Mouse (Mus musculus): ENCODE measurements around the gene Ncs1. TPM values are rescaled to one million over a fixed set of nuclear protein-coding genes. Genes with fewer than 3 reads are reported as not detected.

Gene Ncs1
- polyA plus RNA-seq, 1 experiment from 2014 or later: 29.4 TPM

DNA sequence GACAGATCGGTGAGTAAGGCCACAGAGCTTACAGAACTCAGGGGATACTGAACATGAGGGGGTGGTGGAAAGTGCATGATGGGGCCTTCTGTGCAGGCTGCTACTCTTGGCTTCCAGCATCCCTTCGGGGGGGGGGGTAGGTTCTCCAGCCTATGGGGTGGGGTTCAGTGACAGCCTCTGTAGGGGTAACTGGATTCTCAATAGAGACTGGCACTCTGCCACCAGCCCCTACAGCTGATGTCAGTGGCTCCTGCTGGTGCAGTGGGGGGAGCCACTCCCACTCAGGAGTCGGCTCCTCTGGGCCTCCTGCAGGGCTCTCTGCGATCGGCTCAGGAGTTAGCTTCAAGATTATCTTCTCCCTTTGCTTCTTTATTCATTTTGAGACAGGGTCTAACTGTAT is 32.9 kb downstream of the Ncs1 start:
- 61% methylated on average over 5 of the region's 5 CpGs for WGBS
- H3K27ac ChIP-seq (ENCODE audit: low read length): no peak overlapping the region

DNA sequence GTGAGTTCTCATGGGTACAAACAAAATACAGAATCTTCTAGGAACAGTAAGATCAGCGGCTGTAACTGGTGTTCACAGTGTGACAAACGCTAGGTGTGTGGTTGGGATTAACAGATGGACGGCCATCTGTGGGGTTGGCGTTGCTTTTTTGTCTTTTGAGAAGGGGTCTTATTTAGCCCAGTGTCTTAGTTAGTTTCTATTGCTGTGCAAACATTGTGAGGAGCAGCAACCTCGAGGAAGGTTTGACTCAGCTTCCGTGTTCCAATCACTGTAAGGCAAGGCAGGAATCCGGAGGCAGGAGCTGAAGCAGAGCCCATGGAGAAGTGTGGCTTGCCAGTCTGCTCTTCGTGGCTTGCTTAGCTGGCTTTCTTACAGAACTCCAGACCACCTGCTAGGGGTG is 35.5 kb downstream of the Ncs1 start:
- no peak overlapping the region for H3K27ac ChIP-seq (ENCODE audit: low read length)
- H3K9ac ChIP-seq (ENCODE audit: low read length): no peak overlapping the region
- peaks cover 7% of the 10 kb centered on the region for H3K36me3 ChIP-seq (ENCODE audit: control insufficient read depth, insufficient read depth)
- no peak overlapping the region for H3K4me2 ChIP-seq (ENCODE audit: low read depth, low read length)
- ATAC-seq (replicated peaks; ENCODE audit: extremely low read depth, insufficient read depth, low FRiP score): no peak
- H3K4me1 ChIP-seq (ENCODE audit: control insufficient read depth, insufficient read depth, low read length): peaks cover 8% of the 10 kb centered on the region; the same call in 1 of the 2 replicates
- no peaks in the 10 kb centered on the region for H3K27me3 ChIP-seq (ENCODE audit: control insufficient read depth, insufficient read depth, low read length)
- 84% methylated on average over 8 of the region's 8 CpGs for WGBS
- H3K9me3 ChIP-seq (replicated peaks; ENCODE audit: control insufficient read depth, low read length): no peaks in the 10 kb centered on the region
- H3K4me3 ChIP-seq (ENCODE audit: low read length): no peak overlapping the region

More for the DNA sequence above, 32.9 kb downstream of the Ncs1 start:
- no peaks in the 10 kb centered on the region for H3K27me3 ChIP-seq (ENCODE audit: control insufficient read depth, insufficient read depth, low read length)
- H3K4me1 ChIP-seq (ENCODE audit: control insufficient read depth, insufficient read depth, low read length): peaks cover 8% of the 10 kb centered on the region; the same call in 1 of the 2 replicates
- H3K9ac ChIP-seq (ENCODE audit: low read length): no peak overlapping the region
- no peak overlapping the region for H3K4me3 ChIP-seq (ENCODE audit: low read length)
- peaks cover 7% of the 10 kb centered on the region for H3K36me3 ChIP-seq (ENCODE audit: control insufficient read depth, insufficient read depth)
- 0 out of 2 replicates have a peak, but pooled peaks have one; percentile 7 for ATAC-seq (replicated peaks; ENCODE audit: extremely low read depth, insufficient read depth, low FRiP score)
- H3K4me2 ChIP-seq (ENCODE audit: low read depth, low read length): no peak overlapping the region
- H3K9me3 ChIP-seq (replicated peaks; ENCODE audit: control insufficient read depth, low read length): no peaks in the 10 kb centered on the region

DNA sequence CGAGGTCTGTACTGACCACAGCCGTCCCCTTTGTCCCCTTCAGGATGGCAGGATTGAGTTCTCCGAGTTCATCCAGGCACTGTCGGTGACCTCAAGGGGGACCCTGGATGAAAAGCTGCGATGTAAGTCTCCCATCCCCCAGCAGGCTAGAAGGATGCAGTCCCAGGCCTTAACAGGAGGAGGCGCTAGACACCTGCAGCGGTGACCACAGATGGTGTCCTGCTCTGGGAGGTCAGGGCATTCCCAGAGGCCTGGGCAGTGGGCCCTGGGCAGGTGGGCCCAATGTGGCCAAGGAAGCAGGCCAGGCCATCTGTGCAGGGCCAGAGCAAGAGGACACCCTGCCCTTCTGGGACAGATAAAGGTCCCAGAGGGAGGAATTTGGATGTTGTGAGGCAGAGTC is 36.6 kb downstream of the Ncs1 start:
- no peak overlapping the region for H3K4me3 ChIP-seq (ENCODE audit: low read length)
- H3K36me3 ChIP-seq (ENCODE audit: control insufficient read depth, insufficient read depth): peaks cover 10% of the 10 kb centered on the region
- no peak for ATAC-seq (replicated peaks; ENCODE audit: extremely low read depth, insufficient read depth, low FRiP score)
- WGBS: 51% methylated on average over 7 of the region's 7 CpGs
- H3K4me2 ChIP-seq (ENCODE audit: low read depth, low read length): no peak overlapping the region
- H3K4me1 ChIP-seq (ENCODE audit: control insufficient read depth, insufficient read depth, low read length): peaks cover 5% of the 10 kb centered on the region; the same call in 1 of the 2 replicates
- H3K27me3 ChIP-seq (ENCODE audit: control insufficient read depth, insufficient read depth, low read length): no peaks in the 10 kb centered on the region
- H3K9ac ChIP-seq (ENCODE audit: low read length): no peak overlapping the region
- H3K27ac ChIP-seq (ENCODE audit: low read length): no peak overlapping the region
- H3K9me3 ChIP-seq (replicated peaks; ENCODE audit: control insufficient read depth, low read length): no peaks in the 10 kb centered on the region

DNA sequence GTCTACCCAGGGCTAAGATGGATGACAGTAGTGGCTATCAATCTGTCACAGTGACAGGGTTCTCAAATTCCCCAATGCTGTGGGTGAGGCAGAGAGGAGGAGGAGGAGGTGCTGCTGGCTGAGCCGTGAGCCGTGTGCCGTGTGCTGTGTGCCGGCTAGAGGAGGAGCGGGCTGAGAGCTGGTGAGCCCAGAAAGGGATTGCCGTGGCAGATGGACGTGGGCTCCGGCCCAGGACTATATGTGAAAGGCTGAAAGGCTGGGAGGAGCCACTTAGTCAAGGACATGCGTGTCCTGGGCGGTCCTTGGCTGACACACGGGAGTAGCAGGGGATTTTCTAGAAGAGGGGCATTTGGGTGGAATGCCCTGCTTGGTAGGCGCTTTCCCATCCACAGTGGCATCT is 37.3 kb downstream of the Ncs1 start:
- H3K9ac ChIP-seq (ENCODE audit: low read length): no peak overlapping the region
- WGBS: 93% methylated on average over 12 of the region's 12 CpGs
- ATAC-seq (replicated peaks; ENCODE audit: extremely low read depth, insufficient read depth, low FRiP score): no peak

DNA sequence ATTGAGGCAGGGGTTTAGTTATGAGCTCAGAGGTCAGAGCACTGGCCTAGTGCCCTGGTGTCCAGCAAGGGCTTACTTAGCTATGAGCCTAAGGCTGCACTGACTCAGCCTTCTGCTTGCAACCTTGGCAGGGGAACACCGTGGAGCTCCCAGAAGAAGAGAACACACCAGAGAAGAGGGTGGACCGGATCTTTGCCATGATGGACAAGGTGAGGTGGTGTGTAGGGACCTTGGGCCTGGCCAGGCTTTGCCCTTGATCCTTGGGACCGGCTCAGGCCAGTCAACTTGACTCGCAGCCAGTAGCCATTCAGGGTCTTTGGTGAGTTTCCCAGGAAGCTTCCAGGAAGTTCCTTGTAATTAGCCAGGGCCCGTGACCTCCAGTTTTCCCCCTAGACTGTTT is 38.9 kb downstream of the Ncs1 start:
- peaks cover 21% of the 10 kb centered on the region for H3K36me3 ChIP-seq (ENCODE audit: control insufficient read depth, insufficient read depth)
- no peaks in the 10 kb centered on the region for H3K4me1 ChIP-seq (ENCODE audit: control insufficient read depth, insufficient read depth, low read length)
- H3K27me3 ChIP-seq (ENCODE audit: control insufficient read depth, insufficient read depth, low read length): no peaks in the 10 kb centered on the region
- H3K4me3 ChIP-seq (ENCODE audit: low read length): no peak overlapping the region
- 85% methylated on average over 5 of the region's 5 CpGs for WGBS
- no peaks in the 10 kb centered on the region for H3K9me3 ChIP-seq (replicated peaks; ENCODE audit: control insufficient read depth, low read length)
- H3K9ac ChIP-seq (ENCODE audit: low read length): no peak overlapping the region
- no peak overlapping the region for H3K4me2 ChIP-seq (ENCODE audit: low read depth, low read length)
- no peak overlapping the region for H3K27ac ChIP-seq (ENCODE audit: low read length)
- no peak for ATAC-seq (replicated peaks; ENCODE audit: extremely low read depth, insufficient read depth, low FRiP score)

More for the DNA sequence above, 37.3 kb downstream of the Ncs1 start:
- H3K9me3 ChIP-seq (replicated peaks; ENCODE audit: control insufficient read depth, low read length): no peaks in the 10 kb centered on the region
- H3K27ac ChIP-seq (ENCODE audit: low read length): no peak overlapping the region
- H3K4me3 ChIP-seq (ENCODE audit: low read length): no peak overlapping the region
- no peak overlapping the region for H3K4me2 ChIP-seq (ENCODE audit: low read depth, low read length)
- peaks cover 12% of the 10 kb centered on the region for H3K36me3 ChIP-seq (ENCODE audit: control insufficient read depth, insufficient read depth)
- no peaks in the 10 kb centered on the region for H3K4me1 ChIP-seq (ENCODE audit: control insufficient read depth, insufficient read depth, low read length)
- H3K27me3 ChIP-seq (ENCODE audit: control insufficient read depth, insufficient read depth, low read length): no peaks in the 10 kb centered on the region

DNA sequence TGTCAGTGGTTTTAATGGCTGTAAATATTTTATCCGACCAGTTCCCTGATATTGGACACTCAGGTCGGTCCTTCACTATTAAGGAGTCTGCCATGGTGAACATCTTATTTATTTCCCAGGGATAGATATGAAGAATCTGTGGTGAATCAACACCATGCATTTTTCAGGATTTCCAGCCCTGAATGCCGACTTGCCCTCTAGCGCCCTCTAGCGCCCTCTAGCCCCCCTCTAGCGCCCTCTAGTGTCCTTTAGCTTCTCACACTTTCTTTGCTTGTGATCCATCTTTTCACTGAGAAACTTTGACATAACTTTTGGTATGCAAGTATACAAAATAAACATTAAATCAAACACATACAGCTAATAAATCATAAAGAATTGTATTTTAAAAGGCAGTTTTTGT is 45.8 kb downstream of the Ncs1 start:
- H3K4me2 ChIP-seq (ENCODE audit: low read depth, low read length): no peak overlapping the region
- ATAC-seq (replicated peaks; ENCODE audit: extremely low read depth, insufficient read depth, low FRiP score): no peak
- no peaks in the 10 kb centered on the region for H3K9me3 ChIP-seq (replicated peaks; ENCODE audit: control insufficient read depth, low read length)
- H3K27me3 ChIP-seq (ENCODE audit: control insufficient read depth, insufficient read depth, low read length): no peaks in the 10 kb centered on the region
- peaks cover 20% of the 10 kb centered on the region for H3K36me3 ChIP-seq (ENCODE audit: control insufficient read depth, insufficient read depth)
- H3K9ac ChIP-seq (ENCODE audit: low read length): no peak overlapping the region
- H3K27ac ChIP-seq (ENCODE audit: low read length): no peak overlapping the region
- no peak overlapping the region for H3K4me3 ChIP-seq (ENCODE audit: low read length)
- WGBS: 9% methylated on average over 6 of the region's 6 CpGs
- no peaks in the 10 kb centered on the region for H3K4me1 ChIP-seq (ENCODE audit: control insufficient read depth, insufficient read depth, low read length)

DNA sequence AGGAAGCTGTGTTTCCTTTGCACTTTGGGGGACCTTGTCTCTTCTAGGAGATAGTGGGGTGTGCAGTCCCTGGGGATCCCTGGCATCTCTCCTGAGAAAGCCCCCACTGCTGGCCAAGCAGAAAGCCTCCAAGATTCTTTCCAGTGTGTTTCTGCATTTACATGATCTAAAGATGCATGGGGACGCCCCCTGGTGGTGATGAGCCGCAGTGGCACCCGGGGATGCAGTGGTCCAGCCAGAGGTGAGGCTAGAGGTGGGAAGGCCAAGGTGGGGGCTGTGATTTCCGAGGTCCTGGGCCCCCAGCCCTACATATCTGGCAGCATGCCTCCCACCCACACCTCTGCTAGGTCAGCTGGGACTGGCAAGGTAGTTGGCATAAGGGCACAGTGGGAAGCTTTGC is 49.4 kb downstream of the Ncs1 start:
- WGBS: 5% methylated on average over 4 of the region's 4 CpGs
- H3K36me3 ChIP-seq (ENCODE audit: control insufficient read depth, insufficient read depth): peaks cover 7% of the 10 kb centered on the region
- H3K27ac ChIP-seq (ENCODE audit: low read length): no peak overlapping the region
- no peak overlapping the region for H3K4me3 ChIP-seq (ENCODE audit: low read length)
- H3K4me2 ChIP-seq (ENCODE audit: low read depth, low read length): no peak overlapping the region
- no peak for ATAC-seq (replicated peaks; ENCODE audit: extremely low read depth, insufficient read depth, low FRiP score)
- H3K27me3 ChIP-seq (ENCODE audit: control insufficient read depth, insufficient read depth, low read length): no peaks in the 10 kb centered on the region
- no peak overlapping the region for H3K9ac ChIP-seq (ENCODE audit: low read length)
- H3K9me3 ChIP-seq (replicated peaks; ENCODE audit: control insufficient read depth, low read length): no peaks in the 10 kb centered on the region
- H3K4me1 ChIP-seq (ENCODE audit: control insufficient read depth, insufficient read depth, low read length): peaks cover 3% of the 10 kb centered on the region; the same call in 1 of the 2 replicates

DNA sequence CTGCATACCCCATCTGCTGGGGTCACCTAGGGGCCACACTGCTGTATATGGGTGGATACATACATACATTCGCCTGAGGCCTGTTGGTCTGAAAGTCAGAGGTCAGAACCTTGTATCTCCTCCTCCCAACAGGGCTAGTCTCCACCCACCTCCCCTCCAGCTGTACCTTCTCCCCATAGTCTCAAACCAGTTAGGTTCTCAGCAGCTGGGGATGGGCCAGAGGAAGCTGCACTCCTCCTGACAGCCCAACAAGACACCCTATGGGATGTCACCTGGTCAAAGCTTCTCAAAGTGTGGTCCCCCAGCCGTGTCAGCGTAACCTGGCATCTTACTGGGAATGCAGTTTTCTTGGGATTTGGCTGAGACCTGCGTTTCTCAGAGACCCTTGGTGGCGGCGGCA is 50.8 kb downstream of the Ncs1 start:
- peaks cover 7% of the 10 kb centered on the region for H3K36me3 ChIP-seq (ENCODE audit: control insufficient read depth, insufficient read depth)
- ATAC-seq (replicated peaks; ENCODE audit: extremely low read depth, insufficient read depth, low FRiP score): no peak
- no peak overlapping the region for H3K9ac ChIP-seq (ENCODE audit: low read length)
- H3K4me1 ChIP-seq (ENCODE audit: control insufficient read depth, insufficient read depth, low read length): peaks cover 3% of the 10 kb centered on the region; the same call in 1 of the 2 replicates
- no peaks in the 10 kb centered on the region for H3K9me3 ChIP-seq (replicated peaks; ENCODE audit: control insufficient read depth, low read length)
- 79% methylated on average over 6 of the region's 6 CpGs for WGBS
- no peak overlapping the region for H3K4me3 ChIP-seq (ENCODE audit: low read length)
- H3K4me2 ChIP-seq (ENCODE audit: low read depth, low read length): no peak overlapping the region
- H3K27me3 ChIP-seq (ENCODE audit: control insufficient read depth, insufficient read depth, low read length): no peaks in the 10 kb centered on the region
- no peak overlapping the region for H3K27ac ChIP-seq (ENCODE audit: low read length)

DNA sequence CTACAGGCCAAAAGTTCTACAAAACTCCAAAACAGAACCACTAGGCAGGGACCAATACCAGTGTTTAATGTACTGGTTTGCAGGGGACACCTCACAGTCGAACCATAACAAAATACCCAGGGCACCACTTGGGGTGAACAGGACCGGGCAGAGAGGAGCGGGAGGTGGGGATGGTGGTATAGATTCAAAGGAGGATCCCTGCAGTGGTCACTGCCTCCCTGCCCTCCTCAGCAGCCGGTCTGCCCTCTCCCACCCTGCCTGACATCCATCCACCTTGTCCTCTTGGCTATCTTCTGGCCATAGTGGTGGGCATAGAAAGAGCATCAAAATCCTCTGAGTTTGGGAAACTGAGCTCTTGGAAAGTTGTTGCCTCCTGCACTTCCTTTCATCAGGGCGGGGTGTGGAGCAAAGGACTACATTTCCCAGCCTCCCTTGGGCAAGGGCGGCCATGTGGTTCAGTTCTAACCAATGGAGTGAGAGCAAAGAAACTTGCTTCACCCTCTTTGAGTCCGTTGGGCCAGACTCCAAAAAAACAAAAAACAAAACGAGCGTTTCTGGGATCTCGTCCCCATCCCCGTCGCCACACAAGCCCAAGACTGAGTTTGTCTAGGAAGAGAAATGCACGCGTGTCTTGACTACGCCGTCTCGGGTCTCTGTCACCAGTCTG is 52.1 kb downstream of the Ncs1 start:
- Histone ChIP-seq H3K4me3 (ENCODE audit: low read length) (peak overlapping the region; percentile 58), H3K36me3 (ENCODE audit: control insufficient read depth, insufficient read depth) (peaks cover 2% of the 10 kb centered on the region), H3K27ac (ENCODE audit: low read length) (no peak overlapping the region), H3K9me3 (replicated peaks; ENCODE audit: control insufficient read depth, low read length) (no peaks in the 10 kb centered on the region), H3K4me1 (ENCODE audit: control insufficient read depth, insufficient read depth, low read length) (peaks cover 3% of the 10 kb centered on the region; the same call in 1 of the 2 replicates), H3K27me3 (ENCODE audit: control insufficient read depth, insufficient read depth, low read length) (no peaks in the 10 kb centered on the region), H3K4me2 (ENCODE audit: low read depth, low read length) (peak overlapping the region; percentile 69), H3K9ac (ENCODE audit: low read length) (peak overlapping the region; percentile 67)
- 4% methylated on average over 17 of the region's 17 CpGs for WGBS
- peak; percentile 86 for ATAC-seq (replicated peaks; ENCODE audit: extremely low read depth, insufficient read depth, low FRiP score)
